Mouse (Mus musculus) CH12.LX (cell line): ENCODE results near the gene Ube2h. TPM values are rescaled to one million over a fixed set of nuclear protein-coding genes. Genes with fewer than 3 reads are reported as not detected.

Source experiments
- DNase-seq: peaks from one replicate; pipeline ENCODE4 v3.0.0-alpha.2; 2013; ENCODE audit errors: extremely low read depth
- H3K27ac ChIP-seq: 2 replicates; pipeline ENCODE4 v1.5.1; 2012; ENCODE audit warnings: low read depth, mild to moderate bottlenecking, control low read depth, moderate library complexity; ENCODE audit not compliant: insufficient read depth
- H3K27me3 ChIP-seq: replicated peaks from 2 replicates; pipeline ENCODE3; 2012; ENCODE audit warnings: inconsistent platforms
- H3K36me3 ChIP-seq, 2 experiments: replicated peaks in 1 of 2; 2 replicates each; pipeline versions ENCODE3 to v1.6.1; 2012; ENCODE audit warnings: inconsistent platforms in 1 of 2, low read length in 1 of 2, mild to moderate bottlenecking in 1 of 2, mixed read lengths in 1 of 2, moderate library complexity in 1 of 2; ENCODE audit not compliant: control insufficient read depth in 1 of 2, insufficient read depth in 1 of 2
- H3K4me1 ChIP-seq, 2 experiments: 2 replicates each; pipeline ENCODE4 v1.6.1; 2012; ENCODE audit warnings: inconsistent platforms in 1 of 2, moderate library complexity in 1 of 2; ENCODE audit not compliant: insufficient read depth in 2 of 2, control insufficient read depth in 1 of 2
- H3K4me2 ChIP-seq: 2 replicates; pipeline ENCODE4 v1.6.1; 2012; ENCODE audit warnings: low read depth, mild to moderate bottlenecking, control low read depth; ENCODE audit not compliant: poor library complexity, insufficient read depth, severe bottlenecking
- H3K4me3 ChIP-seq, 3 experiments: fragments of 150-350 bp in 1 of 3; sonication (generic) in 1 of 3; replicated peaks in 1 of 3; 2 replicates each; pipeline versions ENCODE3 to v1.5.1; 2011 to 2012; ENCODE audit warnings: low read depth in 2 of 3, low read length in 2 of 3, mild to moderate bottlenecking in 2 of 3, moderate library complexity in 2 of 3, control low read depth in 1 of 3, improper control_type of control experiment in 1 of 3, inconsistent platforms in 1 of 3, mixed read lengths in 1 of 3; ENCODE audit not compliant: poor library complexity in 1 of 3
- H3K79me2 ChIP-seq: replicated peaks from 2 replicates; pipeline ENCODE4 v1.6.1; 2012; ENCODE audit warnings: mild to moderate bottlenecking, moderate library complexity; ENCODE audit not compliant: control insufficient read depth, poor library complexity, insufficient read depth, severe bottlenecking; ENCODE audit errors: extremely low read depth
- H3K9ac ChIP-seq: 2 replicates; pipeline ENCODE4 v1.6.1; 2012; ENCODE audit warnings: low read depth, mild to moderate bottlenecking, control low read depth, moderate library complexity; ENCODE audit not compliant: insufficient read depth
- H3K9me3 ChIP-seq: replicated peaks from 2 replicates; pipeline ENCODE3; 2012; ENCODE audit warnings: low read length, inconsistent platforms, mixed read lengths
- BHLHE40 ChIP-seq: IDR thresholded peaks from 2 replicates; pipeline ENCODE4 v1.6.1; 2011; ENCODE audit warnings: mild to moderate bottlenecking, low read depth, low read length, improper control_type of control experiment
- CHD2 ChIP-seq: IDR thresholded peaks from 2 replicates; pipeline ENCODE4 v1.6.1; 2011; ENCODE audit warnings: low read length, improper control_type of control experiment
- CTCF ChIP-seq, 2 experiments: IDR thresholded peaks in 1 of 2; conservative IDR thresholded peaks in 1 of 2; 2 replicates each; pipeline ENCODE4 v1.5.1; 2011 to 2012; ENCODE audit warnings: low read depth in 2 of 2, low read length in 2 of 2, improper control_type of control experiment in 1 of 2, inconsistent platforms in 1 of 2, mild to moderate bottlenecking in 1 of 2, moderate library complexity in 1 of 2
- E2F4 ChIP-seq: IDR thresholded peaks from 2 replicates; pipeline ENCODE4 v1.6.1; 2011; ENCODE audit warnings: low read depth, low read length, improper control_type of control experiment; ENCODE audit not compliant: insufficient replicate concordance
- EP300 ChIP-seq: IDR thresholded peaks from 2 replicates; pipeline ENCODE4 v1.6.1; 2011; ENCODE audit warnings: low read length, improper control_type of control experiment
- IRF4 ChIP-seq: IDR thresholded peaks from 2 replicates; pipeline ENCODE4 v1.6.1; 2014; ENCODE audit warnings: low read depth, mild to moderate bottlenecking, inconsistent platforms, low read length, improper control_type of control experiment
- JUN ChIP-seq: IDR thresholded peaks from 2 replicates; pipeline ENCODE4 v1.6.1; 2011; ENCODE audit warnings: low read depth, mild to moderate bottlenecking, low read length, improper control_type of control experiment, moderate library complexity; ENCODE audit not compliant: insufficient read depth
- MXI1 ChIP-seq: IDR thresholded peaks from 2 replicates; pipeline ENCODE4 v1.6.1; 2011; ENCODE audit warnings: mild to moderate bottlenecking, low read depth, low read length, improper control_type of control experiment
- POLR2A ChIP-seq: IDR thresholded peaks from 2 replicates; pipeline ENCODE4 v1.6.1; 2011; ENCODE audit warnings: low read depth, mild to moderate bottlenecking, improper control_type of control experiment, low read length
- SMC3 ChIP-seq: IDR thresholded peaks from 2 replicates; pipeline ENCODE4 v1.6.1; 2011; ENCODE audit warnings: low read depth, low read length, improper control_type of control experiment
- USF2 ChIP-seq: conservative IDR thresholded peaks from 2 replicates; pipeline ENCODE4 v1.6.1; 2011; ENCODE audit warnings: low read depth, low read length, improper control_type of control experiment
- ZNF384 ChIP-seq: IDR thresholded peaks from 2 replicates; pipeline ENCODE4 v1.6.1; 2012; ENCODE audit warnings: low read depth, low read length, improper control_type of control experiment, inconsistent platforms
- dilution Hi-C: fragments of 300-500 bp; cut with MboI; formaldehyde crosslinking; loops from 2 replicates; pipeline ENCODE4 v1.14.3; 2020; ENCODE audit warnings: low sequenced_read_pairs; ENCODE audit not compliant: extremely low pct_unique_long_range_greater_than_20kb, extremely low pct_ligation_motif_present
- in situ Hi-C: fragments of 300-500 bp; cut with MboI; formaldehyde crosslinking; loops from 3 replicates; pipeline ENCODE4 v1.14.3; 2019; ENCODE audit warnings: low sequenced_read_pairs, low pct_ligation_motif_present, low pct_unique_long_range_greater_than_20kb, mixed read lengths
- polyA plus RNA-seq: library from polyadenylated mRNA; unstranded; fragments of >175 nt; gene quantifications from 2 replicates; pipeline ENCODE4 v1.2.1, GENCODE M21; 2012; ENCODE audit warnings: low read depth; ENCODE audit not compliant: insufficient read length
- total RNA-seq, 2 experiments: library from RNA; depleted of rRNA; stranded (reverse); fragments of 300-350 nt in 1 of 2; fragments of >200 nt in 1 of 2; gene quantifications; 2 replicates each; pipeline ENCODE4 v1.2.3; 2012 to 2014

Gene Ube2h
- total and polyA plus RNA-seq, 3 experiments: 6.1 to 13.4 (median 13.4) TPM

DNA sequence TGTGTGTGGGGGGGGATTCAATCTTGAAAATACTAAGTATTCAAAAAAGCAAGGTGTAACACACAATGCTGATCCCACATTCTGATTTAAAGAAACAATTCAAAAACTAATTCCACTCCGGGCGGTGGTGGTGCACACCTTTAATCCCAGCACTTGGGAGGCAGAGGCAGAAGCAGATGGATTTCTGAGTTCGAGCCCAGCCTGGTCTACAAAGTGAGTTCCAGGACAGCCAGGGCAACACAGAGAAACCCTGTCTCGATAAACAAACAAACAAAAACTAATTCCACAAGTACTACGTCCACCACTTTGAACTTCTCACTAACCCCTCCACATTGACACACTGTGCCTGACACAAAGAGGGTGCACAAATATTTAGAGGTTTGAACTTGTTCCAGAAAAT, 4.7 kb downstream of the Ube2h start:
- Histone ChIP-seq H3K9me3 (no peaks in the 10 kb centered on the region), H3K27me3 (no peaks in the 10 kb centered on the region), H3K4me1 (peaks cover 0 to 25% of the 10 kb centered on the region in 2 experiments; a peak in 2 of 4 replicates), H3K9ac (no peak overlapping the region), H3K4me3 (no peak overlapping the region), H3K36me3 (peaks cover 3 to 36% of the 10 kb centered on the region in 2 experiments), H3K4me2 (no peak overlapping the region; the same call in 1 of the 2 replicates), H3K79me2 (peaks cover 29% of the 10 kb centered on the region), H3K27ac (no peak overlapping the region)
- DNase-seq: no peak
- dilution Hi-C loops: no loop called here
- in situ Hi-C loops: no loop called here
- TF ChIP-seq BHLHE40: no peak
- no peak for TF ChIP-seq POLR2A
- TF ChIP-seq USF2: no peak
- no peak for TF ChIP-seq EP300

DNA sequence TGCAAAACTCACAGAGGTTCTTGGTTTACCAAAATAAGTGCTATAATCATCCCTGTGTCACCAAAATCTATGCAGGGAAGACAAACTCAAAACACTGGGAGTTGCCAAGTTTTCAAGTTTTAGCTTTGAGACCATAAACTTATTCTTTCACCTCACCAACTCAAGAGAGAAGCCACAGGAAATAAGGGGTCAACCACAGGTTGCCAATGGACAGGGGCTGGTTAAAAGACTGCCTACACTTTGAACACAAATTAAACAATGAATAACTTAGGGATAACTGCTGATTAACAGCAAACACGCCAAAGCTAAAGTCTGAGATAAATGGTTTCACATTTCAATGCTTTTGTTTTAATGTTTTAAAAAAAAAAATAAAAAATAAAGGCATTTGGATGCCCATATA, 5.2 kb downstream of the Ube2h start:
- no peak overlapping the region for H3K4me3 ChIP-seq

DNA sequence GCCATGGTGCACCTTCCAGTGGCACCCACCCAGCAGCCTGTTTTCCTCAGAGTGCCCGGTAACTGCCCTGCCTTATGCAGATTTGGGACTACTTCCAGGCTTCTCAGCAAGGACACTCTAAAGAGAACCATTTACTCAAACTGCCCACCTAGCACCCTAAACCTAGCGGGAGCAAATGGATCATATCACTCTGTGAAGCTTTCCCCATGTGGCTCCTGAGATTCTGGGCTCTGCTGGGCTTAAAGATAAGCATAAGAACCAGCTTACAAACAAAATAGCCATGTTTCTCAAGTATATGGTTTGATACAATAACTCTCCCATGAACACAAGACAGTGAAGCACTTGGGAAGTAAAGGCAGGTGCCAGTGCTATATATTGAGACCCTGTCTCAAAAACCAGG, 11.8 kb downstream of the Ube2h start:
- no peaks in the 10 kb centered on the region for H3K27me3 ChIP-seq
- no peak overlapping the region for H3K4me2 ChIP-seq
- no peak overlapping the region for H3K4me3 ChIP-seq
- H3K79me2 ChIP-seq: peaks cover 8% of the 10 kb centered on the region; the same call in 1 of the 2 replicates
- peaks cover 0 to 6% of the 10 kb centered on the region in 2 experiments; a peak in 2 of 4 replicates for H3K4me1 ChIP-seq
- no peak overlapping the region for H3K27ac ChIP-seq
- in situ Hi-C loops (no loop called here), dilution Hi-C loops (no loop called here)
- TF ChIP-seq IRF4 (no peak), BHLHE40 (no peak), POLR2A (no peak), MXI1 (no peak), JUN (no peak), CTCF (conservative IDR thresholded peaks at IDR 0.05 in 1 of 2, IDR thresholded peaks at IDR 0.05 in 1 of 2; ENCODE audit: low read depth in 2 of 2, low read length in 2 of 2) (no peak)
- H3K36me3 ChIP-seq: peaks cover 9 to 66% of the 10 kb centered on the region in 2 experiments
- no peak for DNase-seq
- no peak overlapping the region for H3K9ac ChIP-seq
- no peaks in the 10 kb centered on the region for H3K9me3 ChIP-seq

More for the DNA sequence above, 5.2 kb downstream of the Ube2h start:
- no peaks in the 10 kb centered on the region for H3K9me3 ChIP-seq
- no peak overlapping the region for H3K4me2 ChIP-seq
- H3K9ac ChIP-seq: no peak overlapping the region
- peaks cover 0 to 23% of the 10 kb centered on the region in 2 experiments; a peak in 2 of 4 replicates for H3K4me1 ChIP-seq
- no peaks in the 10 kb centered on the region for H3K27me3 ChIP-seq
- in situ Hi-C loops: no loop called here
- peaks cover 29% of the 10 kb centered on the region for H3K79me2 ChIP-seq
- peaks cover 3 to 42% of the 10 kb centered on the region in 2 experiments for H3K36me3 ChIP-seq
- dilution Hi-C loops: no loop called here
- H3K27ac ChIP-seq: no peak overlapping the region
- DNase-seq: no peak
- no peak for TF ChIP-seq POLR2A
- no peak for TF ChIP-seq ZNF384
- TF ChIP-seq CHD2: no peak
- no peak for TF ChIP-seq E2F4
- no peak for TF ChIP-seq SMC3
